Mouse (Mus musculus) myocyte (in vitro differentiated cells): ENCODE data around the gene Aurkaip1.

ENCODE experiments used
- MAX ChIP-seq: IDR thresholded peaks from one replicate; pipeline ENCODE4 v1.6.1; 2011; ENCODE audit warnings: low read depth, mild to moderate bottlenecking, control low read depth
- TCF12 ChIP-seq: IDR thresholded peaks from one replicate; pipeline ENCODE4 v1.6.1; 2011; ENCODE audit warnings: mild to moderate bottlenecking, control low read depth; ENCODE audit not compliant: poor library complexity, insufficient read depth, severe bottlenecking
- USF1 ChIP-seq: IDR thresholded peaks from one replicate; pipeline ENCODE4 v1.6.1; 2011; ENCODE audit warnings: low read depth, mild to moderate bottlenecking, control low read depth, moderate library complexity

GRCm38 (mm10) chr4:155851951-155852411 lies 20.9 kb downstream of the Aurkaip1 start:
- TF ChIP-seq MAX (no peak), TCF12 (no peak), USF1 (no peak)
